Mouse (Mus musculus): ENCODE measurements around the gene Txndc8.

Txndc8 gene

GRCm38 (mm10) chr4:58009024-58009423, at the start of gene Txndc8:
Gene Txndc8 (minus strand): TSS chr4:58009124.
- DNase-seq (ENCODE audit: low read depth, low spot score) = no peak

GRCm38 (mm10) chr4:58055653-58056052, 46.7 kb upstream of the Txndc8 start:
- DNase-seq (ENCODE audit: low read depth, low spot score) = peak; percentile 40

- no peak for DNase-seq (ENCODE audit: low read depth, low spot score)
Measured at GRCm38 (mm10) chr4:58054441-58054840, 45.5 kb upstream of the Txndc8 start.

- DNase-seq (ENCODE audit: low read depth, low spot score) = no peak
Measured at GRCm38 (mm10) chr4:58050746-58051145, 41.8 kb upstream of the Txndc8 start.

GRCm38 (mm10) chr4:58050276-58050675, 41.4 kb upstream of the Txndc8 start:
- DNase-seq (ENCODE audit: low read depth, low spot score) = no peak

- no peak for DNase-seq (ENCODE audit: low read depth, low spot score)
Measured at GRCm38 (mm10) chr4:58044833-58045232, 35.9 kb upstream of the Txndc8 start.

- DNase-seq (ENCODE audit: low read depth, low spot score) = no peak
Measured at GRCm38 (mm10) chr4:58044356-58044755, 35.4 kb upstream of the Txndc8 start.

- DNase-seq (ENCODE audit: low read depth, low spot score) = no peak
Measured at GRCm38 (mm10) chr4:58040093-58040492, 31.2 kb upstream of the Txndc8 start.

- no peak for DNase-seq (ENCODE audit: low read depth, low spot score)
Measured at GRCm38 (mm10) chr4:58037096-58037705, 28.3 kb upstream of the Txndc8 start.

GRCm38 (mm10) chr4:58034663-58035062, 25.7 kb upstream of the Txndc8 start:
- no peak for DNase-seq (ENCODE audit: low read depth, low spot score)

GRCm38 (mm10) chr4:58032714-58033113, 23.8 kb upstream of the Txndc8 start:
- peak; percentile 79 for DNase-seq (ENCODE audit: low read depth, low spot score)

- no peak for DNase-seq (ENCODE audit: low read depth, low spot score)
Measured at GRCm38 (mm10) chr4:58003501-58003900, 5.4 kb downstream of the Txndc8 start.

GRCm38 (mm10) chr4:57991425-57991824, 17.5 kb downstream of the Txndc8 start:
- no peak for DNase-seq (ENCODE audit: low read depth, low spot score)

GRCm38 (mm10) chr4:57974400-57975117, 34.4 kb downstream of the Txndc8 start:
- no peak for DNase-seq (ENCODE audit: low read depth, low spot score)

- DNase-seq (ENCODE audit: low read depth, low spot score) = no peak
Measured at GRCm38 (mm10) chr4:57973592-57974268, 35.2 kb downstream of the Txndc8 start.

GRCm38 (mm10) chr4:57970285-57970684, 38.6 kb downstream of the Txndc8 start:
- DNase-seq (ENCODE audit: low read depth, low spot score) = no peak

- DNase-seq (ENCODE audit: low read depth, low spot score) = no peak
Measured at GRCm38 (mm10) chr4:57967195-57967594, 41.7 kb downstream of the Txndc8 start.

GRCm38 (mm10) chr4:57965516-57965915, 43.4 kb downstream of the Txndc8 start:
- no peak for DNase-seq (ENCODE audit: low read depth, low spot score)

- peak; percentile 64 for DNase-seq (ENCODE audit: low read depth, low spot score)
Measured at GRCm38 (mm10) chr4:57964143-57964542, 44.8 kb downstream of the Txndc8 start.

GRCm38 (mm10) chr4:57959056-57959455, 49.9 kb downstream of the Txndc8 start:
- no peak for DNase-seq (ENCODE audit: low read depth, low spot score)

- DNase-seq (ENCODE audit: low read depth, low spot score) = no peak
Measured at GRCm38 (mm10) chr4:57958098-57958497, 50.8 kb downstream of the Txndc8 start.

- no peak for DNase-seq (ENCODE audit: low read depth, low spot score)
Measured at GRCm38 (mm10) chr4:57957200-57958085, 51.5 kb downstream of the Txndc8 start.
